32 mouse cellular contexts compared by ENCODE assay signal in genomic region chr8:57508657-57509056, GRCm38 (mm10). TPM values are rescaled to one million over a fixed set of nuclear protein-coding genes. Genes with fewer than 3 reads are reported as not detected.
DNase-seq lines count a peak whose midpoint lies in the region; ATAC-seq and TF ChIP-seq lines count a peak whose summit lies in the region.
"Had no signal": no experiment of that assay in that cellular context is flagged by ENCODE, and none has a peak within 500 bp of the region (broad histone marks: within the 10 kb centered on the region; RNA-seq: fewer than 3 reads in every experiment).

No protein-coding gene starts in this region.

- ATAC-seq in heart, postnatal 0 days (ENCODE audit: insufficient read depth, low read depth) = no peak
- no peak for ATAC-seq in heart, embryonic 12.5 days (ENCODE audit: insufficient number of reproducible peaks, low FRiP score)
- no peak for ATAC-seq in lung, embryonic 16.5 days (ENCODE audit: low read depth)
- ATAC-seq: CD4-positive, CD25-positive, alpha-beta regulatory T cell, adult 4 months; forebrain, postnatal 0 days; inflammation-experienced regulatory T-cells, adult 6 months; midbrain, embryonic 13.5 days had no signal

- H3K9me3 ChIP-seq in heart, postnatal 0 days (replicated peaks; ENCODE audit: control insufficient read depth, low read length) = no peaks in the 10 kb centered on the region
- no peaks in the 10 kb centered on the region for H3K9me3 ChIP-seq in heart, embryonic 12.5 days (replicated peaks)
- H3K9me3 ChIP-seq in lung, embryonic 16.5 days (ENCODE audit: control insufficient read depth, low read length) = no peaks in the 10 kb centered on the region
- H3K9me3 ChIP-seq: embryonic facial prominence, embryonic 13.5 days; hindbrain, embryonic 10.5 days; hindbrain, embryonic 15.5 days; limb, embryonic 13.5 days; midbrain, embryonic 13.5 days had no signal

- no peak overlapping the region for H3K9ac ChIP-seq in heart, postnatal 0 days (replicated peaks; ENCODE audit: low read depth, low read length)
- H3K9ac ChIP-seq in heart, embryonic 12.5 days = no peak overlapping the region
- H3K9ac ChIP-seq in lung, embryonic 16.5 days (ENCODE audit: low read length) = no peak overlapping the region
- H3K9ac ChIP-seq: embryonic facial prominence, embryonic 13.5 days; forebrain, postnatal 0 days; hindbrain, embryonic 15.5 days; limb, embryonic 13.5 days; midbrain, embryonic 13.5 days had no signal

- 69% methylated on average over 4 of the region's 4 CpGs for WGBS in heart, postnatal 0 days
- WGBS in heart, embryonic 12.5 days = 78% methylated on average over 4 of the region's 4 CpGs
- 69% methylated on average over 4 of the region's 4 CpGs for WGBS in lung, embryonic 16.5 days
- 56% methylated on average over 4 of the region's 4 CpGs for WGBS in lung, adult 2 months

- no peak for TF ChIP-seq CTCF in heart, postnatal 0 days (IDR thresholded peaks at IDR 0.05; ENCODE audit: low read depth)
- TF ChIP-seq CTCF in lung, adult 2 months (IDR thresholded peaks at IDR 0.05; ENCODE audit: insufficient read depth, low read length) = no peak

- no peaks in the 10 kb centered on the region; the same call in 1 of the 2 replicates for H3K36me3 ChIP-seq in heart, postnatal 0 days (replicated peaks; ENCODE audit: control insufficient read depth, insufficient read depth, low read length)
- H3K36me3 ChIP-seq in heart, embryonic 12.5 days = peaks cover 12% of the 10 kb centered on the region
- H3K36me3 ChIP-seq in lung, embryonic 16.5 days (ENCODE audit: control insufficient read depth, insufficient read depth, low read length) = 0 out of 2 replicates have a peak, but pooled peaks cover 3% of the 10 kb centered on the region
- H3K36me3 ChIP-seq: embryonic facial prominence, embryonic 13.5 days; hindbrain, embryonic 15.5 days; midbrain, embryonic 13.5 days had no signal

- no peak for TF ChIP-seq EP300 in heart, postnatal 0 days (IDR thresholded peaks at IDR 0.05; ENCODE audit: low read depth)

- no peak for TF ChIP-seq POLR2A in lung, adult 2 months (IDR thresholded peaks at IDR 0.05; ENCODE audit: borderline replicate concordance, extremely low read depth, low read depth, low read length)

- H3K4me1 ChIP-seq in heart, postnatal 0 days (ENCODE audit: control insufficient read depth, insufficient read depth) = 0 out of 2 replicates have a peak, but pooled peaks cover 3% of the 10 kb centered on the region
- peaks cover 7% of the 10 kb centered on the region for H3K4me1 ChIP-seq in heart, embryonic 12.5 days (replicated peaks)
- peaks cover 13% of the 10 kb centered on the region for H3K4me1 ChIP-seq in lung, embryonic 16.5 days (replicated peaks; ENCODE audit: control insufficient read depth, insufficient read depth, low read length)
- H3K4me1 ChIP-seq in lung, adult 2 months (ENCODE audit: control insufficient read depth, insufficient read depth, low read length) = no peaks in the 10 kb centered on the region; the same call in 1 of the 2 replicates

- DNase-seq in heart, postnatal 0 days (ENCODE audit: low spot score) = no peak
- DNase-seq in lung, adult 2 months = no peak
- peak; percentile 5 to 38 for DNase-seq in spleen, postnatal 4 days (ENCODE audit: low spot score in 2 of 2)
- DNase-seq in spleen, postnatal 14 days (ENCODE audit: low spot score in 2 of 2) = no peak
- DNase-seq in right cerebral cortex, adult 2 months (ENCODE audit: low spot score in 2 of 2) = no peak
- DNase-seq: adrenal gland, postnatal 25 days; cerebellum, adult 18-20 months; cerebellum, postnatal 10 days; forebrain, postnatal 0 days; gastrocnemius, postnatal 14 days; heart, postnatal 14 days; kidney, adult 8-10 months; kidney, postnatal 25 days; spleen, adult 18-20 months; thymus, postnatal 4 days had no signal

- H3K27me3 ChIP-seq in heart, postnatal 0 days (ENCODE audit: control insufficient read depth, insufficient read depth, low read length) = no peaks in the 10 kb centered on the region
- no peaks in the 10 kb centered on the region for H3K27me3 ChIP-seq in heart, embryonic 12.5 days (replicated peaks)
- H3K27me3 ChIP-seq in lung, embryonic 16.5 days (ENCODE audit: control insufficient read depth, insufficient read depth, low read depth, low read length) = no peaks in the 10 kb centered on the region
- H3K27me3 ChIP-seq: embryonic facial prominence, embryonic 13.5 days; hindbrain, embryonic 15.5 days; limb, embryonic 13.5 days; midbrain, embryonic 13.5 days had no signal

- H3K4me2 ChIP-seq in heart, postnatal 0 days (ENCODE audit: low read depth, low read length) = no peak overlapping the region
- no peak overlapping the region for H3K4me2 ChIP-seq in heart, embryonic 12.5 days
- no peak overlapping the region for H3K4me2 ChIP-seq in lung, embryonic 16.5 days (ENCODE audit: low read depth, low read length)
- H3K4me2 ChIP-seq: embryonic facial prominence, embryonic 13.5 days; heart, embryonic 11.5 days; hindbrain, embryonic 15.5 days; limb, embryonic 13.5 days; liver, embryonic 11.5 days; midbrain, embryonic 13.5 days had no signal

- H3K27ac ChIP-seq in heart, postnatal 0 days (ENCODE audit: low read depth) = peak overlapping the region; percentile 63
- H3K27ac ChIP-seq in heart, embryonic 12.5 days (ENCODE audit: poor library complexity, severe bottlenecking) = no peak overlapping the region
- peak overlapping the region; percentile 12; the same call in 1 of the 2 replicates for H3K27ac ChIP-seq in lung, embryonic 16.5 days (ENCODE audit: low read length)
- H3K27ac ChIP-seq: embryonic facial prominence, embryonic 13.5 days; hindbrain, embryonic 10.5 days; hindbrain, embryonic 15.5 days; limb, embryonic 13.5 days; macrophage; midbrain, embryonic 13.5 days had no signal

- no peak overlapping the region for H3K4me3 ChIP-seq in heart, postnatal 0 days (ENCODE audit: low read depth, low read length)
- no peak overlapping the region for H3K4me3 ChIP-seq in heart, embryonic 12.5 days
- no peak overlapping the region for H3K4me3 ChIP-seq in lung, embryonic 16.5 days (ENCODE audit: low read length)
- H3K4me3 ChIP-seq in lung, adult 2 months (replicated peaks; ENCODE audit: extremely low read depth, low read depth, low read length) = no peak overlapping the region
- H3K4me3 ChIP-seq: embryonic facial prominence, embryonic 13.5 days; hindbrain, embryonic 10.5 days; hindbrain, embryonic 15.5 days; limb, embryonic 13.5 days; midbrain, embryonic 13.5 days had no signal

RNA-seq across cellular contexts. Expression of gene Hmgb2, which starts 3.0 kb away (rescaled TPM):
- 22.1 and 25.6 TPM in 2 replicates for total RNA-seq in heart, postnatal 0 days (2014; rRNA removed; ENCODE audit: low replicate concordance)
- 123 and 145 TPM in 2 replicates for polyA plus RNA-seq in heart, postnatal 0 days (2015; fragmentation: Nextera tagmentation; extraction: Ambion mirVana)
- polyA plus RNA-seq in heart, embryonic 12.5 days (2016; fragmentation: Nextera tagmentation; extraction: Ambion mirVana) = 346 and 354 TPM in 2 replicates
- polyA plus RNA-seq in lung, embryonic 16.5 days (2015; fragmentation: Nextera tagmentation; extraction: Ambion mirVana) = 440 and 491 TPM in 2 replicates
- polyA plus RNA-seq in lung, adult 2 months (2012; rRNA removed) = 4.0 and 5.8 TPM in 2 replicates

RNA-seq across cellular contexts. Expression of gene Sap30, which starts 21.0 kb away (rescaled TPM):
- total RNA-seq in heart, postnatal 0 days (2014; rRNA removed; ENCODE audit: low replicate concordance) = 57.2 and 106 TPM in 2 replicates
- 36.7 and 37.7 TPM in 2 replicates for polyA plus RNA-seq in heart, postnatal 0 days (2015; fragmentation: Nextera tagmentation; extraction: Ambion mirVana)
- polyA plus RNA-seq in heart, embryonic 12.5 days (2016; fragmentation: Nextera tagmentation; extraction: Ambion mirVana) = 61.0 and 66.5 TPM in 2 replicates
- 26.7 and 28.1 TPM in 2 replicates for polyA plus RNA-seq in lung, embryonic 16.5 days (2015; fragmentation: Nextera tagmentation; extraction: Ambion mirVana)
- 6.3 and 9.4 TPM in 2 replicates for polyA plus RNA-seq in lung, adult 2 months (2012; rRNA removed)

RNA-seq across cellular contexts. Expression of gene Scrg1, which starts 52.9 kb away (rescaled TPM):
- not detected in 2 replicates for total RNA-seq in heart, postnatal 0 days (2014; rRNA removed; ENCODE audit: low replicate concordance)
- 0.40 and 0.47 TPM in 2 replicates for polyA plus RNA-seq in heart, postnatal 0 days (2015; fragmentation: Nextera tagmentation; extraction: Ambion mirVana)
- polyA plus RNA-seq in heart, embryonic 12.5 days (2016; fragmentation: Nextera tagmentation; extraction: Ambion mirVana) = 0.58 and 1.6 TPM in 2 replicates
- 0.64 and 0.68 TPM in 2 replicates for polyA plus RNA-seq in lung, embryonic 16.5 days (2015; fragmentation: Nextera tagmentation; extraction: Ambion mirVana)
- 0.64 and 0.68 TPM in 2 replicates for polyA plus RNA-seq in lung, adult 2 months (2012; rRNA removed)
- total RNA-seq: adrenal gland, postnatal 25 days; common myeloid progenitor, adult 5-6 weeks; gastrocnemius, postnatal 14 days; megakaryocyte-erythroid progenitor cell, adult 5-6 weeks had no signal
- polyA plus RNA-seq: CD4-positive, CD25-positive, alpha-beta regulatory T cell, adult 4 months; forebrain, embryonic 11.5 days; inflammation-experienced regulatory T-cells, adult 6 months; liver, embryonic 11.5 days; macrophage; testis, adult 2 months; thymus, postnatal 0 days had no signal

Comparison
In these comparisons a context has a peak if more than half of its experiments do, and no peak if none do; other contexts are left out.
1. DNase-seq: peak in spleen, postnatal 4 days (2 of 2); none in heart, postnatal 0 days (single experiment), lung, adult 2 months (single experiment), spleen, postnatal 14 days (0 of 2) and right cerebral cortex, adult 2 months (0 of 2).
2. RNA of gene Hmgb2, which starts 3.0 kb away (polyA plus RNA-seq): 440 to 491 TPM in lung, embryonic 16.5 days, 346 to 354 TPM in heart, embryonic 12.5 days and 123 to 145 TPM in heart, postnatal 0 days; 4.0 to 5.8 TPM in lung, adult 2 months; every median in the first group is over 10 times any median in the second.